Mouse (Mus musculus) thymus, postnatal 25 days (tissue): ENCODE results near the gene Haao.

Experiments
- DNase-seq: peaks from one replicate; pipeline ENCODE4 v3.0.0; 2022

The Haao gene

DNA sequence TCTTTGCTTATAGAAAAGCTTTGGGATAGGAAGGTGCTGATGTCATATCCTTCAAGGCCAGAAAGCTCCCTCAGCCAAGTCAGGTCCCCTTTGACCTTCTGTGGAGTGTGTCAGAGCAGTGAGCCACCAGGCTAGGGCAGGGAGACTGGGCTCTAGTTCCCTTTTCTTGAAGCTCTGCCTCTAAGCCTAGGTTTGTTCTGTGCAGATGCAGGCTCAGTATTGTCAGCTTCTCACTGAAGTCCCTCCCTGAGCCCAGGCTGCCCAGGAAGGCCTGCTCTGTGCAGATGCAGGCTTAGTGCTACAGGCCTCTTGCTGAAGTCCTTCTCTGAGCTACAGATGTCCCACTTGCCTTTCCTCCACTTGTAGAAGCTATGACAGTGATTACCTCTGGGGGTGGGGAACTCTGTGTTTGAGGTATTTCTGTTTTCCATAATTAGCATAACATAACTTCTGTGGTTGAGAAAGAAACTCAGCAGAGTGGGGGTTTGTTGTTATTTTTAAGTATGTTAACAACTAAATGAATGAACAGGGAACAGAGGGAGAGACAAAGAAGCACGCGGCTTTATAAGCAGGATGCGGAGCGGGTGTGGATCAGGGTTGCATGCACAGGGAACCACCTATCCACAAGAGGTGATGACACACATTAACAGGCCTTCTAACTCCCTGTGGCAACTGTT, 17.0 kb downstream of the Haao start:
- no peak for DNase-seq

DNA sequence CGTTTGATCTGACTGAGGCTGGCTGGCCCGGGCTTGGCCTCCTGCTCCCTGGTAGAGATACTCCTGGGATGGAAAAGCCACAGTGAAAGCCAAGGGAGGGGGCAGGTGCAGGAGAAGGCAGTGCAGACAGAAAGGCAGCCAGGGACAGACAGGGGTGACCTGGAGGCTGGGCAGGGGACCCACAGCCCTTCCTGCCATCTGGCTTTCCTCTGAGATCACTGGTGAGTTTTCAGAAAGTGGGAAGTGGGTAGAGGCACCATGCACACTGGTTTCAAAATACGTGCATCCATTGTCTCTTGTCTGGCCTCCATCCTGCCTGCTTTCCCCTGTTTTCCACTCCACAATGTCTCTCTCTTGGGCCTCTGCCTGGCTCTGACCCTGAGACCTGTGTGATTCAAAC, 18.4 kb downstream of the Haao start:
- DNase-seq: no peak

DNA sequence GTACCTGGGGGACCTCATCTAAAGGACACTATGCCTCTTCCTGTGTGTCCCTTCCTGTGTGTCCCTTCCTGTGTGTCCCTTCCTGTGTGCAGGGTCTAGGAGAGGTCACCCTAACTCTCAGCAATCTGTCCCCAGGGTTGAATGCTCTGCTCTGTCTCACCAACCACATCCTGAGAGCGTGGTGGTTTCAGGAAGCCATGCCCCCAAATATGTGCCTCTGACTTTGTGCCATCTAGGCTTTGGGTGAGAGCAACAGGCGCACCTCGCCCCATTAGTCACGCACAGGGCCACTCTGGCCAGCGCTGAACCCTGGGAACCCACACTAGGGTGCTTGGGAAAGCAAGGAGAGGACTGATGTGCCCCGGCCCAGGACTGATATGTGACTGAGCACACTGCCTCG, 23.9 kb downstream of the Haao start:
- DNase-seq: peak; percentile 36

DNA sequence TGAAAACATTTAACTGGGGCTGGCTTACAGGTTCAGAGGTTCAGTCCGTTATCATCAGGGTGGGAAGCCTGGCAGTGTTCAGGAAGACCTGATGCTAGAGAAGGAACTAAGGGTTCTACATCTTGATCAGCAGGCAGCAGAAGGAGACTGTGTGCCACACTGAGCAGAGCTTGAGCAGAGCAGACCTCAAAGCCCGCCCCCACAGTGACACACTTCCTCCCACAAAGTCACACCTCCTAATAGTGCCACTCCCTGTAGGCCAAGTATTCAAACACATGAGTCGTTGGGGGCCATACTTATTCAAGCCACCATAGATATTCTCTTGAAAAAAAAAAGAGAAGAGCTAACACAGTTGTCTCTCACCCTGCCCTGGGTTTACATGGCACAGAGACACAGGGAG, 25.9 kb downstream of the Haao start:
- no peak for DNase-seq

DNA sequence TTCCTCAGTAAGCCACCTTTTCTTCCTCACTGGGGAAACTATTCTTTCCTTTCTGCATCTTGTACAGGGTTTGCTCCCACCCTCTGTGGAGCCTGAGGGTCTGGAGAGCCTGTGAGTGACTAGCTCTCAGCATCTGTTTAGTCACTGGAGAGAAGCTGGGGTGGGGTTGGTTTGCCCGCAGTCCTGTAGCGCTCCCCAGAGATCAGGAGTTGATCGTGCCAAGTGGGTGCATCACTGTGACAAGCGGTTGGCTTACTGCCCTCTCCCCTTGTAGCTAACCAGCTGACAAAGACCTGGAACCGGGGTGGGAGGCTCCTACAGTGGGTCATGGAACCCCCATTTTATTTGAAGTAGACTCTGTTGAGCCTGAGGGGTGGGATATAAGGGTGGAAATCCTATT, 27.1 kb downstream of the Haao start:
- DNase-seq: no peak

DNA sequence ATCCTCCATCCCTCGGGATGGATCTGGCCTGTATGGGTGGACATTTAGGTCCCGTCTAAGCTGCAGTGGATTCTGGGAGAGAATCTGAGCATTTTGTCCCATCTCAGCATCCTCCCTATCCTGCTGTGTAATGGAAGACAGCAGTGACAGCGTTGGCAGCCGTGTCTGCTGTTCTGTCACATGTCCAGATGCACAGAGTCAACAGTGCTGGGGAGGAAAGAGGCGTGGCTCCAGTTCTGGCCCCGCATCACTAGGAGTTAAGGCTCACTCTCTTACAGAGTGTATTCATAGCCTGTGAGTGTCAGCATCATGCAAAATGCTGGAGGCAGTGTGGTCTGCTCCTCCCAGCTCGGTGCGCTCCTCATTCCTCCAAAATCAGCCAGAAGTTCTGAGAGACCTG, 28.3 kb downstream of the Haao start:
- no peak for DNase-seq

DNA sequence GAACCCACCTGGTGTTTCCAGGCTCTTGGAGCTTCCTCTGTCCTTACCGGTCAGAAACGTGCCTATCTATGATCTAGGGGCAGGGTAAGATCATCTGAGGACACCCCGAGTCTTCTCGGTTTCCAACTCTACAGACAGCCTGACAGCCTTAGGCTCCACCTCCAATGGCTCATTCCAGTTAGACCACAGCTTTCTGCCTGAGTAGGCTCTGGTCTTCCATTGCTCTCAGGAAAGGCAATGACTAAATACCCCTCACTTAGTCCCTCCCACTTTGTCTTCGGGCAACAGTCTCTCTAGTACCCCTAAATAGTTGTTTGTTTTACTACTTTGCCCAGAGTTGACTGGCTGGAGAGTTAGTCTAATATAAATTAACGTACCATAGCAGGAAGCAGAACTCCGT, 30.8 kb downstream of the Haao start:
- DNase-seq: no peak

DNA sequence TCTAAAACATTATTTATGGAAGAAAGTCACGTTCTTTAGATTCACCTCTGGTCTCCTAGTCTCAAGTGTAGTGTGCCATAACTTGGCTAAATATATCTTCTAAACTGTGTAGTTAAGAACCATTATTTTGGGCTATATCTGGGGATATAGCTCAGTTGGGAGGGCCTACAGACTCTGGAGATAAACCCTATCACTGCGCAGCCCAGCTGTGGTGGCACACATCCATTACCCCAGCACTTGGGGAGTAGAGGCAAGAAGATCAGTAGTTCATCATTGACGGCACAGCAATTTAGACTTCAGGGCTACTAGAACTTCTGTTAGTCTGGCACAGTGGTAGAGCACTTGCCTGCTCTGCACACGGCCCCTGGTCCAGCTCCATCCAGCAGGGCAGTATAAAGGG, 34.7 kb downstream of the Haao start:
- no peak for DNase-seq

DNA sequence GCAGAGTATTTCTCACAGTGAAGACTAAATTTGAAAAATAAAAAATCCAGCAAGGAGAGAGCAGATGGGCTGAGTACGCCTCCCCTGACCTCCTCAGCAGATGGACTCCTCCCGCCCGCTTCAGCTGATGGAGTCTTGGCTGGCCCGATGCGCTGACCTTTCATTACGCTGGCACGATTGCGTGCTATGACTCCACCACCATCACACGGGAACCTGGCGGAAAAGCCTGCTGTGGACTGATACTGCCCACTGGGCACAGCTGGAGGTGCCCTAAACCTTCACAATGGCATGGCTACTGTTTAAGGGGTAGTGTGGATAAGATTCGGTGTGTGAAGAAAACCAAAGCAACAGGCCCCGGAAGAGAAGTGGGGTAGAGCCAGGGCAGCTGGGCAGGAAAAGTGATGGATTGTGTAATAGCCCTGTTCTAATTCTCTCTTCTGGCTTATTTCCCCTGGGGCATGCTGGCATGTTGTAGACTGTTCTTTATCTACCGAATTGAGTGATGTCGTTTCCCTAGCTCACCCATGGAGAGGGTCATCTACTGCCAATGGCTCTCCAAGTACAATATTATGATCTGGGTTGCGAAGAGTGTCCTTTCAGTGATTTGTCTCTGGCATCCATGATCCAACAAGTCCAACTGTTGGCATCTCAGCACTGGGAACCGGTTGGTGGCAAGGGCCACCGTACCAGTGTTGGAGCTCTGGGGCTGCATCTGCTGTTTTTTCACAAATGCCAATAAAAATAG, 35.4 kb downstream of the Haao start:
- DNase-seq: no peak

DNA sequence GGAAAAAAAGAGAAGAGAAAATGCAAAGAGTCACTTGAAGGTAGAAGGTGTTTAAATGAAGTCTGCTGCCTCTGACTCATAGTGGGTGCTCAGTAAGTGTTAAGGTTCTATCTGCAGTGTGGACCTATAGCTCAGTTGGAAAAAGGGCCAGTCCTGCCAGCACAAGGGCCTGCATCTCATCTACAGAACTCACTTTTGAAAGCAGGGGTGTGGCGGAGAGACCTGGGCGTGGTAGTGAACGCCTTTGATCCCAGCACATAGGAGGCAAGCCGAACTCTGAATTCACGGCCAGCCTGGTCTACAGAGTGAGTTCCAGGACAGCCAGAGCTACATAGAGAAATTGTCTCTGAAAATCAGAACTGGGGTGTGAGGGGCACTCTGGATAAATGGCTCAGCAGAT, 37.5 kb downstream of the Haao start:
- DNase-seq: no peak

DNA sequence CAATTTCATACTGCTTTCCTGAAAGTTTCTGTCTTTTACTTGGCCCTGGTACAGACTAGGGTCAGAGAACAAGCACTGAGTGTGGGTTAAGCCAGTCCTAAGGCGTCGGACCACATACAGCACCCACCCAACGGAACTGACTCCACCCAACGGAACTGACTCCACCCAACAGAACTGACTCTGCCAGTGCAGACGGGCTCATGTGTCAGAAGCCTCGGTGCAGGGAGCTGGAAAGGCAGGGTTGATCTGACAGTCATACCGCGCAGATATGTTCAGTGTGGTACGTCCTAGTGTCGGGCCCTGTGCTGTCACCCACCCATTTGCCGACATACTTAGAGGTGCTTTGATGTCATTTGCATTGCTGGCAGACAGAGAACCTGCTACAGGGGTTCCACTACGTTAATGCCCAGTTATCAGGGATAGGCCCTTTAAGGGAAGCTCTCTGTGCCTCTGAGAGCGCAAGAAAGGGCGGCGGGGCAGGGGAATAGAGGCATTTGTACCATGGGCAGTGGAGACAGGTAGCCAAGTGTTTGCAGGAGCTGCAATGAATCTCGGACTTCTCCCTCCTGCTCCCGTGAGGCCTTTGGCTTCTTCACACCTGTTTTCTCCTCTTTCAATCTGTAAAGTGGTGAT, 38.5 kb downstream of the Haao start:
- DNase-seq: no peak

DNA sequence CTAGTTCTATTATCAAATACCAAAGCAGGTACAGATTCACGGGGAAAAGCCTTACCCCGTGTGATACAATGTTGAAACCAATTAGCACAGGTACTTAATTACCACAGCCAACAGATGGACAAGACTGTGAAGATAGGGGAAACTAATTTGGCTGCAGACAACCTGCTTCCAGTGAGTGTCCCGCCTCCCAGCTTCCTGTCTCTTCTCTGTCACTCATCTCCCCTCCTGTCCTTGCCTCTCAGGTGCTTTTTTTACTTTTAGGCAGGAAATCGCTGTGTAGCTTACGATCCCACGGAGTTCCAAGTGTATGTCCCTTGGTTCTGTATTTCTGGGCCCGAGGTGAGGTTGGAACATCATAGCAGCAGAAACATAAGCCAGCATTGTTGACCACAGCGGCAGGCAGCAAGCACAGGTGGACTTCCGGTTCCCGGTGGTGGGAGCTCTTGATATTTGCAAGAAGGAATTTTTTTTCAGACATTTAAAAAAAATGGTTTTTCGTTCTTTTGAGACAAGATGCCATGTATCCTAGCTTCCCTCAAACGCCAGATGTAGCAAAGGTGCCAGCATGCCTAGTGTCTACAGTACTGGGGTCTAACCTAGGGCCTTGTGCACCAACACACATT, 39.2 kb downstream of the Haao start:
- no peak for DNase-seq

DNA sequence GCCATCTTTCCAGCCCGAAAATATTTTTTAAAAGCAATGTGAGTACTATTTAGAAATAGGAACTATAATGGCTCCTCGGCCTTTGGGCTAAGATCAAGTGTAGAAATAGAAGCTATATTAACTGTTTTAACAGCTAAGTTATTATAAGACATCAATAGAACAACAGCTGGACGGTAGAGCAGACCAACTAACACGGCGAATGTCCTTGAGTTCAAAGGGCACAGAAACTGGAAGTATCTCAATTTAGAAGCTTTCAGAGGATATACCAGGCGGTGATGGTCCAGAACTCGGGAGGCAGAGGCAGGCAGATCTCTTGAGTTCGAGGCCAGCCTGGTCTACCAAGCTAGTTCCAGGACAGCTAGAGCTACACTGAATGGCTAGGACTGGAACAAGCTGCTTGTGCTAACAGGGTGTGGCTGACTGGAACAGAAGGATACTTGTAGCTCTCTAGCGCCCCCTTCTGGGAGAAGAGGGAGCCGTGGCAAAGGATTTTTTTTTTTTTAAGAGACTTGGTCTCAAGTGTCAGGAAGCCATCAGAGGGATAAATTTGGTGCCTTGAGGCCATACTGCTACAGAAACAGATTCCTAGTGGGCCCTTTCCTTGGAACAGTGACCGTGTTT, 39.9 kb downstream of the Haao start:
- DNase-seq: peak; percentile 76

DNA sequence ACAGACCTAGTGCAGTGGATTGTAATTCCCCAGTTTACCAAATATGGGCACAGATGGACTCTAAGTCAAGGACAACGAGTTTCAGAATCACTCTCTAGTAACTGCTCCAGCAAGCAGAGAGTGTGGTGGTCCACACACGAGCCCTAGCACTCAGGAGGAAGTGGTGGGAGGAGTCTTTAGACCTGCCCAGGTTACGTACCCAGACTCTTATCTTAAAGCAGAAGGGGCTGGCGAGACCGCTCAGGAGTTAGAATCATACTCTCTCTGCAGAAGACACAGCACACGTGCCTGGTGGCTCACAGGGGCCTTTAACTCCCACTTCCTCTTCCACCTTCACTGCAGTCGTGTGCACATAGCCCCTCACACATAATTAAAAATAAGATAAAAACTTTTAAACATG, 40.4 kb downstream of the Haao start:
- DNase-seq: peak; percentile 37

DNA sequence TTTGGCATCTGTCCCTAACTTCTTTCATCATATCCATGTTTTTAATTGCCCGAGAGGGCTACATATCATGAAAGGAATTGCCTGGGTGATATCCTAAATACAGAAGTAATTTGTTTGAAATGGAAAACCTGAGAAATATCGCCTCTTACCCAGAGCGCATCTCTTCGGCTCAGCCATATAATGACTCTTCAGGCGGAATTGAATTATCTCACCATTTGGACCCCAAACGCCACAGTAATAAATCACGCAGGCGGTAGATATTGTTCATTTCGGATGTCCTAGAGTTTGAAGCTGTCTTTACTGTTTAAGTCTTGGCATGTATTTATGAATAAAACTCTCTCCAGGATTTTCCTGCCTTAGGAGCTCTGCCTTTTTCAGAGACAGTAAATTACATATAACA, 42.7 kb downstream of the Haao start:
- no peak for DNase-seq

DNA sequence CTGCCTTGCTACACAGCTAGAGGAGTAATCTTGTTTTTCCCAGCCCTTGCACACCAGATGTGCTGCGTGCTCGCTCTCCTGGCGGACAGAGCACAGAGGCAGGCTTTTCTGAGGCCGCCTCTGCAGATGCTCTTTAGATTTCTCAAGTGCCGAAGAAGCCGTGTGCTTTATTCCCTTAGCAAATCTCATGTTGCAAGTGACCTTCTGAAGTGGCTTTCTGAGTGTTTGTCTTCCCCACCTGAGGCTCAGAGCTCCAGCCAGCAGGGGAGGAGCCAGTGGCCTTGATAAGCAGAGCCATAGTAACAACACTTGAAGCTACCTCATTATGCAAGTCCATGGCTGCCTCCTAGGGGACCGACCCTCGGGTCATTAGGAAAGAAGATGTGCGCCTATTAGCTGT, 43.8 kb downstream of the Haao start:
- DNase-seq: no peak

DNA sequence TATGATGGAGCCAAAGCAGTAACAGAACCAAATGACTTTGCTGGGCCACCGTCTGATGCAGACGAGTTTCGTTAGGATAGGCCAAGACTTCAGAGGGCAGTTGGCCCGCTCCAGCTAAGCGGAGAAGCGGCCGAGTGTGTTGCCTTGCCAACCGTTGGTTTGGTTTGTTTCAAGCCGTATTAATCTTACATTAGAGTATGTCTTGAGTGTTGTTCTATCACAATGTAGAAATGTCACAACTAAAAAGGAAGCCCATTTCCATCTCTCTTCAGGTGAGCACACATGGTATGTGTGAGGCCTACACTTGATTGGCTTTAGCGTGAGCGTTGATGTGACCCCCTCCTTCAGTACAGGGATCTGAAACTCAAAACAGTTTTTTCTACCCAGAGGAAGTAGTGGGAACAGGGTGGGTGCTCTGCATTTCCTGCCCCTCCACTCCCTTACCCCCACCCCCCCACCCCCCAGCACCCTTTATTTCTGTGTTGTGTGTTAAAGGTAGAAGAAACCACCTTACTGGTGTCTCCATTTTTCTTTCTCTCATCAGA, 48.2 kb downstream of the Haao start:
- no peak for DNase-seq

DNA sequence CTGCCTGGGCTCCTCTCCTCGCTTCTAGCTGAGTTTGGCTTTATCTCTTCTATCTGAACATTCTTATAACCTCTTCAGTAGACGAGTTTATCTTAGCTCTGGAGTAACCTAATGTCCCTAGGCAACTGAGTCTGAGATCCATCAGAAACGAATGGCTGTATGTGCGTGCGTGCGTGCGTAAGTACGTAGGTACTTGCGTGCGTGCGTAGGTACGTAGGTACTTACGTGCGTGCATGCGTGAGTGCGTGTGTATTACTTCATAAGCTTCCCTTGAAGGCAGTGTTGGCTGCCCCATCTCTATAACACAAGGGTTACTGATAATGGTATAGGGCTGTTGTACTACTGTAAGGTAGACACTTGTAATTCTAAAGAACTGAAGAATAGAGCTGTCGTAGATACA, 52.6 kb downstream of the Haao start:
- no peak for DNase-seq

DNA sequence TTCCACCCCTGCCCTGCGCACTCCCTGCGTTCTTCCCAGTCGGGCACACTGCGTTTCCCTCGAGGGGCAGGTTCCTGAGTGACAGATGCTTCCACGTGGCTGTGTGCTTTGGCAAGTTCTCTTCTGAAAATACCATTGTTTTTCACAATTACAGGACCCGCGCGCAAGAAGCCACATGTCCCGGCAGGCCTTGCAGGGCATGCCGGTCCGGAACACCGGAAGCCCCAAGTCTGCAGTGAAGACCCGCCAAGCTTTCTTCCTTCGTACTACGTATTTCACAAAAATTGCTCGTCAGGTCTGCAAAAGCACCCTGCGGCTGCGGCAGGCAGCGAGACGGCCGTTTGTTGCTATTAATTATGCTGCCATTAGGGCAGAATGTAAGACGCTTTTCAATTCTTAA, 55.4 kb downstream of the Haao start:
- no peak for DNase-seq

DNA sequence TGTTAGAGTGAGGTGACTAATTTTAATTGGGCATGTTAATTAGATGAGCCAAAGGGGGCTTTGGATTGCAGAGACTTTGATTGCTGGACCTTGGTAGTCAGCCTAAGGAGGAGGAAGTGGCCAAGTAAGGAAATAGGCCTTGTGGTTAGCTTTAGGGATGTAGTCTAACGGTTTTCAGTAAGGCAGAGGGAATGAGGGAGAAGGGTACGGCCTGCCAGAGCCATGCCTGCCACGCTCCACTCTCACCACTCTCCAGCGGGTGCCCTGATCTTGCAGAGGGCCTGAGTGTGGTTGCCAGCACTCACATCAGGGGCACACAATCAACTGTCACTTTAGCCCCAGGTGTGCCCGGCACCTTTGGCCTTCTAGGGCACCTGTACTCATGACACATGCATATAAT, 57.6 kb downstream of the Haao start:
- no peak for DNase-seq

DNA sequence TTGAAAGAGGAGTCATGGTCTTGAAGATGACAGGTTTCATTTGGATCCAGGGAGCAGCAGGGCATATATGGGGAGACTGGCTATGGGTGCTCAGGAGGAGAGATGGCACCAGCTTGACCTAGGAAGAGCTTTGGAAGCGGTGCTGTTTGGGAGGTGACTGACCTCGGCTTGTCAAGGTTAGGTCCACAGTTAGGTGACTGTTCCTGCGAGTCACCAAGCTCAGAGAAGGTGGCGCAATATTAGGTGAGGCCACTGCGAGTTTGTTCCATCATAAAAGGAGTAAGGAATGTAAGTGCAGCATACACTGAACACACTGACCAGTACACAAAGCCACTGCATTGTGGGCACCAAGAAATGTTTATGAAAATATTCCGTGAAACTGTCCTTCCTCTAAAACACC, 61.3 kb downstream of the Haao start:
- DNase-seq: no peak

DNA sequence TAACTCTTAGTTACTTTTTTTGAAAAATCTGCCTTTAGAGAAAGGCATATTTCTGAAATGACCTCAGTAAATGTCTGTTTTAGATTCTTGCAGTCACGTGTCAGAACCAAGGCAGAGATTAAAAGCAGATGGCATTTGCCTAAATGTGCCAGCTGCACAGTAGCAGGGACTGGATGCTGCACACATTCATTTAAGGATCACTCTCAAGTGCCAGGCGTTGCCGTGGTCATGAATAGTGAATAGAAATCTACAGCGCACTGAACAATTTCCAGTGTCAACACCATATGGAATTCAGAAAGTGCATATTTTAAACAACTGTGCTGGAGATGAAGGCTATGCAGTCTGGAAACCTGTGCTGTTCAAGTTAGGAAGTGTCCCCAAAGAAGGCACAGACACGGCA, 65.0 kb downstream of the Haao start:
- no peak for DNase-seq
